Mouse (Mus musculus) adipocyte (in vitro differentiated cells): ENCODE results near the gene Tnfsf15.

Experiments used
- DNase-seq: peaks from one replicate; pipeline ENCODE4 v3.0.0-alpha.2; 2016; ENCODE audit warnings: low spot score

Gene Tnfsf15

DNA sequence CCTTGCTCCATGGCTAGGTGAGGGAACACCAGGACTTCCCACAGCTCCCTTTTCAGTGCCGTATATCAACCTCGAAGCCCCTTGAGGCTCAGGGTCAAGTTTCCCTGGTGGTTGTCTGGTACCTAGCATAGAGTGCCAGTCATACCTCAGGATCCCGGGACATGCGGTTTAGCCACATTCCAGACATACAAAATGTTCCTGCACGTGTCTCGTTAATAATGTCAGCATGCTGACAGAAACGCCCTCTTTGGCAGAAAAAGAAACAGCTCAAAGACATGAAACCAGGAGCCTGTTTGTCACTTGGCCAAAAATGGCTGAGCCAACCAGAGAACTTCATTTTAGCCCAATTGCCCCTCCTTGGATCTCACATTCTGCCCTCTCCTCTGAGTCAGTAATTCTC, 2.8 kb downstream of the Tnfsf15 start:
- DNase-seq: no peak

DNA sequence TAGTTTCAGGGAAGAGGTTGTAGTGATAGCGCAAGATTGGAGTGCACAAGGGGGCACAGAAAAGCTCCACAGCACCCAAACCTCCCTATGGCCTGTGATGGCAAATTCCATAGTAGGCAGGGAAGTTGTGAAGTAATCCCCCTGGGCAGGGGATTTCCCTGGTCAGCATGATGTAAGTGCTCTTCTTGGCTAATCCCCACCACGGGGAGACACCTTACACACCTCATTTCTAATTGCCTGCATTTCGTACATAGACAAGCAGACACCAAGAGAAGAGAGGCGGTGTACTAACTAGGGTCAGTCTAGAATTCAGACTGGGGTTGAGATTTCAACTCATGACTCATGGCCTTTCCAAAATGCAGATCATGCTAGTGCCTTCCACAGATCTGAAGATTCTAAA, 4.2 kb downstream of the Tnfsf15 start:
- no peak for DNase-seq

DNA sequence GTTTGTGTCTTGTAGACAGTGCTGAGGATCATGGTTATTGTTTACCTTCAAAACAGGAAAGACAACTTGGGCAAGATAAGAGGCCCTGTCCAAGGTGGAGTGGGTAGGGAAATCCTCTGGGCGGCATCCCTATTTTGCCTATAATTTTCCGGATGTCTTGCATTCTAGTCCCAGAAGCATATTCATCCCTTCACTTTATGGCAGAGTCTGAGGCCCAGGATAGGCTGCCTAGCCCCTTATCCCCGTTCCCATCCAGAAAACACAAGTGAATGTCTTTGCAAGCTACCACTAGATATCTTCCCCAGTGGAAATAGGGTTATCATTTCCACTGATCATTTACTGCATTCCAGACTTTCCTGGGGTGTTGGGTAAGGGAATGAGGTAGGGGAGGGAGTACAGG, 4.9 kb downstream of the Tnfsf15 start:
- no peak for DNase-seq

DNA sequence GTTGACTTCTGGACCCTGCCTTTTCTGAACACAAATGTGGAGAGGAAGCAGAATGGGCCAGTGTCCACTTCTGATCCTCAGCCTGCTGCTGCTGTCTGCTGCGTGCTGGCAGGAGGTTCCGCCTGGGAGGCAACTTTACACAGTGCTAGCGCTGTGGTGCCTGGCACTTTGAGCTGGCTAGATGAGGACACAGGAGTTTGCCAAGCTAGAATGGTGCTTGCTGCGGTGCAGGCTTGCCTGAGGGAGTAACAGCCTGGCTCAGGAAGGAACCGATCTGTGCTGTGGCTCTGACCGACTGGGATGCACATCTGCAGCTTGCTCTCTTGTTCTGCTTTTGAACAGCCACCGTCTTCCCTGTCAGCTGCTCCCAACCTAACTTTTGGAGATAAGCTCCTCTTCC, 5.4 kb downstream of the Tnfsf15 start:
- peak; percentile 18 for DNase-seq

DNA sequence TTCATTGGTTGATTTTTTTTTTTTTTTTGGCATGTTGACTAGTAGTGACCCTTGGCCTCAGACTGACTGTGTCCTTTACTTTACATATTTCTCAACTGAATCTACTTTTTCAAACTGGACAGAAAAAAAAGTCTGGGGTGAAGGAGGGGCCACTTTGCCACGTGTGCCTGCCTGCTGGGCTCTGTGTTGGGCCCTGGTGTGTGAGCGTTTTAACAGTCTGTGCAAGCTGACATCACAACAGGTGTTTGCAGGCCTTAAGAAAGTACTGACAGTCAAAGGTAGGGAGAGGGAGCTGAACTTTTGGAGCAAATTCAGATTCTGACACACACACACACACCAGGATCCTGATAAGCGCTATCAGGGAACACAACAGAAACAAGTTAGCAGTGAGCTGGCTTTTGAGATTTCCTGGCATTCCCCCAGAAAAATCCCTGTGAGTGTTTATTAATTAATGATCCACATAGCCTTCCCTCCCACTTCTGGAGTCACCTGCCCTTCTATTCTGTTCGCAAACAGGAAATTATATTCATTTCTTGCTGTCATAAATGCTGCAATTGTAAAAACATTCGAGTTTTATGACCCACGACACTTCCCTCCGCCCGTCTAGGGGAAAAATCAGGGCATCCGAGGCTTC, 6.4 kb downstream of the Tnfsf15 start:
- DNase-seq: peak; percentile 17

DNA sequence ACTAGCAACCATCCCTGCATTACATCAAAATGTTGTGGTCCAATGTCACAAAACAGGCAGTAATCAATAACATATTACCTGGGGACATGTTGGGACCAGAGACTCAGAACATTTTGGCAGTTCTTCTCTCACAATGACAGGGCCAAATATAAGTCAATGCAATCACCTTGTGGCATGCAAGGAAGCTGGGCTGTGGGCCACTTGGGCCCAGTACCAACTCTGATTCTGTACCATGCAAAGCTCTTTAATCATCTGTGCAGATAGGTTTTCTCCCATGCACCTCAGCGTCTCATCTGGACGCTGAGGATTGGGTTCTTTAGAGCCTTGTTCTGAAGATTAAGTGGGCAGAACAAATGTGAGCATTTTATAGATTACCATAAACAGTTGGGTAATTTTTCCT, 13.6 kb downstream of the Tnfsf15 start:
- no peak for DNase-seq

DNA sequence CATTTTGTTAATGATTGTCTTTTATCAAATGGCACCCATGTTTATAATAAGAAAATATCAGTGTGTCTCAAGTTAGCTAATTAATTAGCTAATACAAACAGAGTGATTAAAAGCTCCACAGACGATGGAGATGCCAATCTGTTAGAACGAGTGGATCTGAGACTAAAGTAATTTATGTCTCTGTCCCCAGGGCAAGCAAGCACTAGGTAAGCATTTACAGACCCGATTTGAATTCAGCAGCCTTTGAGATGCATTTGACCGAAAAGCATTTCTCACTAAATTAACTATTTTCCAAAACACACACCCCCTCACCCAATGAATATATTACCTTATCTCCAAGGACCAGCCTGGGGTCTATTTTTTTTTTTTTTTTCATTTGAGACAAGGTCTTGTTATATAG, 18.2 kb downstream of the Tnfsf15 start:
- no peak for DNase-seq

DNA sequence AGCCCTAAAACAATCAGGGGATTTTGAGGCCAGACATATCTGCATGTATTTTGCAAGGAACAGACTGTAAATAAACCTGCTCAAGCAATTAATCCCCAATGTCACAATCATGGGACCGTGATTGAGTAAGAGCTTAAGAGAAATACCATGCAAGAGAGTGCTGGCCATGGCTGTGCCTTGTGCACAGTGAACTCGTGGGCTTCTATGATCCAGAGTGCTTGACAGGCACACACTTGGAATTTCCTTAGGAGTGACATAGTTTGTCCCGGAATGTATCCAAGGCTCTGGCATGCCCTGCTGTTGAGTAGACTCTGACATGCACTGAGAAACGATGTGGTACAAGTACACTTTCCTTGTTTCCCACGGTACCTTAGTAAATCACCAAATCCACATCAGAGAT, 18.9 kb downstream of the Tnfsf15 start:
- DNase-seq: peak; percentile 78

DNA sequence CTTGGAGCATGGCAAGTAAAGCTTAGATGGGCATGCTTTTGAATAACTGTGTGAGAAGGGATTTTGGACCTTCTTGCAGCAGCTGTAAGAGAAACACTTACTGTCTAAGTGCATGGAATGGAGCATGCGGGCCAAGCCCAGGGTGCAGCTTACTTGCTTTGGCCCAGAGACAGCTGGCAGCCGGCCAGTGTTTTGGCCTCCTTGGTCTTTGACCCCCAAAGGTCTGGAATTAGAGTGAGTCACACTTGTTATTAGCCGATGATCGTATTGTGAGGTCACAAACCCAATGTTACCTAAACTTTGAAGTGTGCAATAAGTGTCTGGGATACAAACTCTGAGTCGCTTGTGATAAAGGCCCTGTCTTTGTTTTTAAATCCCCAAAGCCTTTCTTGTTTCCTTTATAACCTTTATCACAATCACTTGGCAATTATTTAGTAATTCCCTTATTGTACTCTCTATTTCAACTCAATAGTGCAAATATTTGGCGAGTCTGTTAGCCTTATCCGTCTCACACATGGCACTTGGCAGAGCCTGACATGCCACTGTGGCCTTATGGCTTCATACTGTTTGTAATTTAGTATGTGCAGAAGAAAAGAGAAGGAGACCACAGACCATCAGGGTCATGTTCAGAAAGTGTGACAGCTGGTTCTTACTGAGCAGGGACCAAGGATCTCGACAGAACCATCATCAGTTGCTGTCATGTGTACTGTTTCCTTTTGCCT, 26.8 kb downstream of the Tnfsf15 start:
- peak; percentile 73 for DNase-seq

DNA sequence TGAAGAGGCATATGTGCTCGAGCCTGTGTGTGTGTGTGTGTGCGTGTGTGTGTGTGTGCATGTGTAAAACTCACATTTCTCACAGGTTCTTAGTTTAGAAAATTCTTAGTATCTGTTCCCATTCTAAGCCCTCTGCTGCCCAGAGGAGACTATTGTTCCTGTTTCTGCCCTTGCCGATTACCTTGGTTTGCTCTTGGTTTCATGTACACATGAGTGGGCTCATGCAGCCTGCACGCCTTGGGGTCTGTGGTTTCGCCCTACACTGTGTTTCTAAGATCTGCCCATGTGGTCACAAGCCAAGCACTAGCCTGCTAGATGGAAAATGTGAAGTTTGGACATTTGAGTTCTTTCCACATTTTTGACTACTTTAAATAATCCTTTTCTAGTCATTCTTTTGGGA, 33.0 kb downstream of the Tnfsf15 start:
- no peak for DNase-seq

DNA sequence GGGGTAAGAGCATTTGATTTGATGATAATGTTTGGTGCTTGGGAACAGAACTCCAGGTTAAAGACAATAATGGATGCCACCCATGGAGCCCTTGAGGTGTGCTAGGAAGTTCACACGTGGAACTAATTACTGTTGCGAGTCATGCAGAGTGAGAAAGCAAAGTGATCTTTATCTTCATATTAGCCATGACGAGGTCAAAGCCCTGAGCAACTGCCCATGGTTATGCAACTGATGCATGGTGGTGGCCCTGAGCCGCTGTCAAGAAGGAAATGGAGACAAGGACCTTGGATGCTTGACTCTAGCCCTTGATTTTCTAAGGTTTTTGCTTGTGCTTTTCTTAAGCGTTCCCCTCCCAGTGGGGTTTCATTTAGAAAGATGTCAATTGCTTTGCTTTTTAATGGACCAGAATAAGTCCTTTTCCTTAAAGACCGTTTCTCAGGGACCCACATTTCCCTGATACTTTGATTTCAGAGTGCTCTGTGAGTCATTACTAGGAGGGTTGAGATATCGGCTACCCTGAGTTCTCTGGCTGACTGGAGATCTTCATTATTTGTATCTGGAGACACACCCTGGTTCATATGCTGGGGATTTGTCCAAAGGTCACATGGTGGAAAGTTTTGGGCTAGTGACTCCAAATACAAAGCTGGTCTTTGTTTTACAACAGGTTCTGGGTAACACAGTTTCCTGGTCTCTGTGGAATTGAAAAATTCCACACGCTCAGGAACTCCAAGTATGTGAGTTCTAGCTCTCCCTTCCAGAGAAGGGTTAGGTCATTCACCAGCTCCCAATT, 34.3 kb downstream of the Tnfsf15 start:
- no peak for DNase-seq

DNA sequence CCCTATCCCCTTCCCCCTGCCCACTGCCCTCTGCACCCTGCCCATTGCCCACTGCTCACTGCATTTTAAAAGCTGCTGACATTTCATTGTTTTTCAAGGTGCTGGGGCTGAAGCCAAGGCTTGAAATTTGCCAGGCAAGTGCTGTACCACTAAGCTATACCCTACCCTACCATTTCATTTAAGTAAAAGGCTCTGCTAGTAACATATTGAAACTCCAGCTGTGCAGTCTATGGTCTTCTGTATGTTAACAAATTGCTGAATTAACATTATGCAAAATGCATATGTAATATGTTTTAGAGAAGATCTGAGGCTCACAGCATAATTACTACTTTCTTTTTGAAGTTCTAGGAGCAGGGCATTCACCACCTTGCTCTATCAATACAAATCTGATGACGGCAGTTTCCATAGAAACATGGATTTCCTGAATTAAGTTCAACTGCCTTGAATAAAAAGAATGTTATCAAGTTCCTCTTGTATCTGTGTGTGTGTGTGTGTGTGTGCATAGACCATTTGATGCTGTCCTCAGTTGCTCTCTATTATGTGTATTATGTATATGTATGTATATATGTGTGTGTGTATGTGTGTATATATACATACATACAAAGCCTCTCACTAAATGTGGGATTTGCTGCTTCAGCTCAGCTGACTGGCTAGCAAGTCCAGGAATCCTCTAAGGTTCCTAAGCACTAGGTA, 38.5 kb downstream of the Tnfsf15 start:
- DNase-seq: no peak

DNA sequence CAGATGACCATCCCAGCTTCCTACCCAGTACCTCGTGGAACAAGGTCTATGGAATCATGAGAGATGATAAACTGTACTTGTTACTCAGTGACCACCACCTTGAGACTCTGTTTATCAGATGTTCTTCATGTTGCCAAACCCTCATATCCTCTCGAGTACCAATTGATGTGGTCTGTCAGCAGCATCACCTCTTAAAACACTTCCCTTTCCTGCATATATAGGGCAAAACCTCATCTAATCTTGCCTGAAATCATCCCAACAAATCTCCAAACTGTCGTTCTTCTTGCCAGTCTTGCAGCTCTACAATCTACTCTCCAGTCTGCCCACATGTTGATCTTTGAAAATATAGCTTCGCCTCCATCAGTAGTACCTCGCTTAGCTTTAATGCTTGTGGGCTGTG, 40.7 kb downstream of the Tnfsf15 start:
- DNase-seq: no peak

DNA sequence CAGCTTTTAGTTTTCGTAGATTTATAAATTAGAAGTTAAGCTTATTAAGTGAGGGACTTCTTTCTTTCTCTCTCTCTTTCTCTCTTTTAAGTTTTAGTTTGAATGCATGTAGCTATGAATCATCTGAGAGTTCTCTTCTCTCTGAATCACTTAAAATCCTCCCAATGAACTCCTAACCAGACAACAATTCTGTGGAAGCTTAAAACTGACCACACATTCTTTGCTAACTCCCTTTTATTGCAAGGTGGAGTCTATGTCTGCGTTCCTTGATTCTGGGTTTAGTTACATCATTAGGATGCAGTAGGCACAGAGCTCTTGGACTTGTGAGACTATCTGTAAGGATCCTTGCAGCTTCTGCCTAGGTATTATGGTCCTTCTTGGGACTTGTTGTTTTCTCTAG, 41.2 kb downstream of the Tnfsf15 start:
- DNase-seq: no peak

DNA sequence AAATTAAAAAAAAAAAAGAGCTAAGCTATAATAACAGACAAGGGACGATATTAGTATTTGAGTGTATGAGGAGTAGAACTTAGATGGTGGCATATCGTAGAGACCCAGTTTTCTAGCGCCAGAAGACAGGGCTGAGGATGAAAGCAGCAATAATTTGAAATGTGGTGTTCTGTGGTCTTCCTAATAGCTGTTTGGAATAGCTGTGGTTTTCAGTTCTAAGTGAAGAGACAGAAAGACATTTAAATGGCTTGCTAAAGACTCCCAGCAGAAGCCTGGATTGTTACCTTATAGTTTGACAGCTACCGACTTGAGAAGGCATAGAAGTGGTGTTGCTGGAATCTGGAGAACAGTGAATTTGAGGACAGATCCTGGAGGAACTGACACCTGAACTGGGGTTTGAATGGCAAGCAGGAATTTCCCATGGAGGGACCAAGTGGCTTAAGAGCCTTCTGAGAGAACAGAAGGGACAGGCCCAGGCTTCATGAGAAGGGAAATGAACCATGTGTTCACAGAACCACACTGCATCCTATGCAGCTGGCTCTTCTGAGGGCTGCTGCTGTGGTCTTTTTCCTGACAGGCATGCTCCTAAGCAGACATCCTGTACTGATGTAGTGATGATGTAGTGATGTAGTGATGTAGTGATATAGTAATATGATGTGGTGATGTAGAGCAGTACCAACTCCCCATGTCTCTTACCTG, 42.8 kb downstream of the Tnfsf15 start:
- no peak for DNase-seq

DNA sequence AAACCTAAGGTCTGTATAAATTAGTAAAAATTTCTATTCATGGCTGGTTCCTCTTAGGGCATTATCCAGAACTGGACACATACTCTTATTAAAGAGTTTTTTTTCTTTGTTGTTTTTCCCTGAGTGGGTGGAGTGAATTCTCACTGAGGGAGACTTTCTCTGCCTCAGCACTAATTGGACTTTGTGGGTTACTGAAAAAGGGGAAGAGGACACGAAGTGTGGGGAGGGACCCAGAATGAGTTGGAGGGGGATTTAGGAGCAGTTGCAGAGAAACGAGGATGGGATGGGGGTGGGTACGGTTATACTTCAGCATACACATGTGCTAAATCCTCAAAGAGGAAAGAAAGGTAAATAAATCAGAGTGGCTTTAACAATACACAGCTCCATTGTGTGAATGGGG, 45.2 kb downstream of the Tnfsf15 start:
- DNase-seq: no peak

DNA sequence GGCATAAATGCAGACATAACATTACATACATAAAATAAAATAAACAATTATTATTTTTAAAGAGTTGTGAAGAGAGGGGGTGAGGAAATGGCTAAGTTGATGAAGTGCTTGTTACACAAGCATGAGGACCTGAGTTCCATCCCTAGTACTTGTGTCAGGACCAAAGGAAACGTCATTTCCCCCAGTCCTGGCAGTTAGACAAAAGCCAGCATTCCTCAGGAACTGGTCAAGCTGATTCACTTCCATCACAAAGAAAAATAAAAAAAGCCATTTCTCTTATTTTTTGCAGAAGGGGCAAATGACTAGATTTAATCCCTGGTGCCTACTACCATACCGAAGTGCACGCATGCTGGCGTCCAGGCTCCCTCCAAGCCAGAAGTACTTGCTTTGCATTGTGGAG, 48.0 kb downstream of the Tnfsf15 start:
- no peak for DNase-seq

DNA sequence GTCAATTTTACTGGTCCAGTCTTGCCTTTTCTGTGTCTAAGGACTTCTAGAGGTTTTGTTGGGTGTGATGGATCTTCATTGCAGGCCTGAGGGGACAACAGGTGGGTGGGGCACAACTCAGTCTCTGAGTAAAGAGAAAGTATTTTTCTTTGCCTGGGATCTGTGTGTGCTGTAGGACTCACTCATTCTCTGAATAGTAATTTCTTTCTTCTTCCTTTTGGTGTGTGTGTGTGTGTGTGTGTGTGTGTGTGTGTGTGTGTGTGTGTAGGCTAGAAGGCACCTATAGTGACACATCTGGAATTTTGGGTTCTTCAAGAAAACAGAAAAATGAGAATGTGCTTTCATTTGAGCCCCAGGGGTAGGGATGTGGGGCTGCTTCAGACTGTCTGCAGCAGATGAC, 52.6 kb downstream of the Tnfsf15 start:
- DNase-seq: no peak

DNA sequence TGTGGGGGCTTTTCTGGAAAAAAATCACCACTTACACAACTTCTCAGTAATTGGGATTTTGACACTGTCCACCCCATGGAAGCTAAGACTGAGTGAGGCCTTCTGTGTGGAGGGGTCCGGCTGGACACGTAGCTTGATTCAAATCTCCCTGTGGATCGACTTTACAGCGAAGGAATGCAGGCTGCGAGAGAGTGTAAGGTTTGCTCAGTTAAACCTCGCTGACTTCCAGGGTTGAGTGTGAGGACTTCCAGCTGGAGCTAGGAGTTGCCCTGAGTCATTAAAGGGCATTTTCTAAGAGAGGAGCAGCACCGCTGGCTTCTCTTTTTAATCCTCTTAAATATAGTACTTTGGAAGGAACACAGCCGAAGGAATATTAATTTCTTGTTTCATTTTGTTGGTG, 57.5 kb downstream of the Tnfsf15 start:
- DNase-seq: no peak

DNA sequence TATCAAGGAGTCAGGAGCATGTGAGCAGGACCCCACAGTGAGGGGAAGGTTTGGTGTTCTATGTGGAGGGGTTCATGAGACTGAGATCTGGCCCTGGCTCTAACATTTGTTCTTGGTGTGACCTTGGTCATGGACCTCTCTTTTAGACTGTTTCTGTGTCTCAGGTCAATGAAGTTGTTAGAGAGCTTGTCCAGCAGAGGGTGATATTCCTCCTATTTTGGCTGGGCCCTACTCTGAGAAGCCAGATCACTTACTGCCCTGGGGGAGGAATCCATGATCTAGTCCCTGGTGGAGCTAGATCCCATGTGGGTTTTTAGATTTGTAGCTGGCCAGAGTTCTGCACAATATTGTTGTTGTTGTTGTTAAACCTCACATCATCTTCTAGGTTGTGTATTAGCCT, 58.8 kb downstream of the Tnfsf15 start:
- DNase-seq: peak; percentile 73

DNA sequence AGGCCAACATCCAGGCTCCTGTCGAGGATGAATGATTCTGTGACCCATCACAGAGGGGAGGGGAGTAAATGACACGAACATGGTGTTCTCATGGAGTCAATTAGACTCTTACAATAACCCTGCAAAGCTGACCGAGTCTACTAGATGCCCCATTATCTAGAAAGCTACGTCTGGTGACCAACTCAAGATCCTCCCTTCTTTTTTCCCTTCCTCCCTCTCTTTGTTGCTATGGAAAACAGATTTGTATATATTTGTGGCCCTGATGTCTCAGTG, 59.7 kb downstream of the Tnfsf15 start:
- no peak for DNase-seq
